Mouse (Mus musculus) embryonic facial prominence, embryonic 13.5 days (tissue): ENCODE data around the gene Glp2r. TPM values are rescaled to one million over a fixed set of nuclear protein-coding genes. Genes with fewer than 3 reads are reported as not detected.

Source experiments
- ATAC-seq: fragments of 200-750 bp; cut with Nextera tagmentation; 2 replicates; pipeline ENCODE4 v1.8.0; 2017; ENCODE audit warnings: low read depth; ENCODE audit not compliant: insufficient number of reproducible peaks, insufficient read depth, low FRiP score, low TSS enrichment
- H3K27ac ChIP-seq: fragments of 300-500 bp; sonication (generic); 2 replicates; pipeline ENCODE4 v1.5.1; 2015; ENCODE audit warnings: moderate library complexity, mild to moderate bottlenecking, inconsistent platforms
- H3K27me3 ChIP-seq: fragments of 300-500 bp; sonication (generic); 2 replicates; pipeline ENCODE4 v1.6.1; 2015; ENCODE audit warnings: mild to moderate bottlenecking, inconsistent platforms
- H3K36me3 ChIP-seq: fragments of 300-500 bp; sonication (generic); 2 replicates; pipeline ENCODE4 v1.6.1; 2015; ENCODE audit warnings: mild to moderate bottlenecking, inconsistent platforms
- H3K4me1 ChIP-seq: fragments of 300-500 bp; sonication (generic); 2 replicates; pipeline ENCODE4 v1.6.1; 2015; ENCODE audit warnings: inconsistent platforms
- H3K4me2 ChIP-seq: fragments of 300-500 bp; sonication (generic); 2 replicates; pipeline ENCODE4 v1.6.1; 2015; ENCODE audit warnings: moderate library complexity, mild to moderate bottlenecking, inconsistent platforms
- H3K4me3 ChIP-seq: fragments of 300-500 bp; sonication (generic); 2 replicates; pipeline ENCODE4 v1.5.1; 2015; ENCODE audit warnings: mild to moderate bottlenecking, inconsistent platforms
- H3K9ac ChIP-seq: fragments of 300-500 bp; sonication (generic); 2 replicates; pipeline ENCODE4 v1.6.1; 2015; ENCODE audit warnings: mild to moderate bottlenecking, inconsistent platforms
- H3K9me3 ChIP-seq: fragments of 300-500 bp; sonication (generic); 2 replicates; pipeline ENCODE4 v1.6.1; 2016; ENCODE audit warnings: inconsistent platforms
- WGBS: fragments of 180-500 bp; shearing (Covaris S2); methylation state at CpG from one replicate; pipeline ENCODE4 v1.1.7; 2015; ENCODE audit warnings: mixed read lengths; 5-methylcytosine and 5-hydroxymethylcytosine counted together
- polyA plus RNA-seq: library from polyadenylated mRNA; unstranded; fragments of >200 nt; fragmentation: Nextera tagmentation; extraction: Ambion mirVana; gene quantifications from 2 replicates; pipeline ENCODE4 v1.2.1, GENCODE M21; 2015

Glp2r gene
- polyA plus RNA-seq, 1 experiment from 2014 or later = not detected

GRCm38 (mm10) chr11:67772577-67772976 lies 1.6 kb upstream of the Glp2r start:
- Histone ChIP-seq H3K9me3 (no peaks in the 10 kb centered on the region), H3K4me2 (no peak overlapping the region), H3K9ac (no peak overlapping the region), H3K4me3 (no peak overlapping the region), H3K27ac (no peak overlapping the region), H3K27me3 (no peaks in the 10 kb centered on the region), H3K36me3 (no peaks in the 10 kb centered on the region), H3K4me1 (no peaks in the 10 kb centered on the region)
- 24% methylated on average over 8 of the region's 8 CpGs for WGBS
- no peak for ATAC-seq

GRCm38 (mm10) chr11:67771691-67772090 lies 738 bp upstream of the Glp2r start:
- Histone ChIP-seq H3K4me2 (no peak overlapping the region), H3K4me1 (no peaks in the 10 kb centered on the region), H3K27ac (no peak overlapping the region), H3K4me3 (no peak overlapping the region), H3K9ac (no peak overlapping the region), H3K9me3 (no peaks in the 10 kb centered on the region), H3K27me3 (no peaks in the 10 kb centered on the region), H3K36me3 (no peaks in the 10 kb centered on the region)
- WGBS = 84% methylated on average over 2 of the region's 2 CpGs
- no peak for ATAC-seq

GRCm38 (mm10) chr11:67757373-67758167 lies 13.4 kb downstream of the Glp2r start:
- Histone ChIP-seq H3K4me2 (no peak overlapping the region), H3K4me1 (no peaks in the 10 kb centered on the region), H3K9ac (no peak overlapping the region), H3K27me3 (no peaks in the 10 kb centered on the region), H3K4me3 (no peak overlapping the region), H3K36me3 (no peaks in the 10 kb centered on the region), H3K27ac (no peak overlapping the region), H3K9me3 (no peaks in the 10 kb centered on the region)
- WGBS = 68% methylated on average over 15 of the region's 15 CpGs
- no peak for ATAC-seq

GRCm38 (mm10) chr11:67756287-67756686 lies 14.7 kb downstream of the Glp2r start:
- WGBS = 93% methylated on average over 1 of the region's 1 CpGs
- H3K4me3 ChIP-seq = no peak overlapping the region
- no peak overlapping the region for H3K9ac ChIP-seq
- H3K36me3 ChIP-seq = no peaks in the 10 kb centered on the region
- H3K4me2 ChIP-seq = no peak overlapping the region
- ATAC-seq = no peak
- H3K9me3 ChIP-seq = no peaks in the 10 kb centered on the region
- no peaks in the 10 kb centered on the region for H3K4me1 ChIP-seq
- H3K27ac ChIP-seq = no peak overlapping the region
- no peaks in the 10 kb centered on the region for H3K27me3 ChIP-seq

- Histone ChIP-seq H3K9me3 (no peaks in the 10 kb centered on the region), H3K36me3 (no peaks in the 10 kb centered on the region), H3K27ac (no peak overlapping the region), H3K4me2 (no peak overlapping the region), H3K27me3 (no peaks in the 10 kb centered on the region), H3K4me1 (no peaks in the 10 kb centered on the region), H3K9ac (no peak overlapping the region), H3K4me3 (no peak overlapping the region)
- no peak for ATAC-seq
Observed at GRCm38 (mm10) chr11:67741569-67741968, 29.4 kb downstream of the Glp2r start.

- Histone ChIP-seq H3K27me3 (no peaks in the 10 kb centered on the region), H3K36me3 (no peaks in the 10 kb centered on the region), H3K9me3 (no peaks in the 10 kb centered on the region), H3K4me2 (no peak overlapping the region), H3K27ac (no peak overlapping the region), H3K9ac (no peak overlapping the region), H3K4me1 (no peaks in the 10 kb centered on the region), H3K4me3 (no peak overlapping the region)
- ATAC-seq = no peak
- 91% methylated on average over 5 of the region's 5 CpGs for WGBS
Observed at GRCm38 (mm10) chr11:67738846-67739490, 32.0 kb downstream of the Glp2r start.

- Histone ChIP-seq H3K27me3 (no peaks in the 10 kb centered on the region), H3K4me2 (no peak overlapping the region), H3K4me1 (no peaks in the 10 kb centered on the region), H3K4me3 (no peak overlapping the region), H3K27ac (no peak overlapping the region), H3K9ac (no peak overlapping the region), H3K36me3 (no peaks in the 10 kb centered on the region), H3K9me3 (no peaks in the 10 kb centered on the region)
- ATAC-seq = no peak
- 84% methylated on average over 6 of the region's 6 CpGs for WGBS
Observed at GRCm38 (mm10) chr11:67738345-67738744, 32.6 kb downstream of the Glp2r start.

GRCm38 (mm10) chr11:67734597-67734996 lies 36.4 kb downstream of the Glp2r start:
- Histone ChIP-seq H3K27ac (no peak overlapping the region), H3K4me1 (no peaks in the 10 kb centered on the region), H3K27me3 (no peaks in the 10 kb centered on the region), H3K9me3 (no peaks in the 10 kb centered on the region), H3K4me3 (no peak overlapping the region), H3K36me3 (no peaks in the 10 kb centered on the region), H3K9ac (no peak overlapping the region), H3K4me2 (no peak overlapping the region)
- 65% methylated on average over 3 of the region's 3 CpGs for WGBS
- ATAC-seq = no peak

GRCm38 (mm10) chr11:67733726-67734125 lies 37.2 kb downstream of the Glp2r start:
- no peak overlapping the region for H3K4me3 ChIP-seq
- no peaks in the 10 kb centered on the region for H3K27me3 ChIP-seq
- H3K9ac ChIP-seq = no peak overlapping the region
- no peaks in the 10 kb centered on the region for H3K36me3 ChIP-seq
- H3K4me2 ChIP-seq = no peak overlapping the region
- no peak for ATAC-seq
- H3K9me3 ChIP-seq = no peaks in the 10 kb centered on the region
- WGBS = 44% methylated on average over 1 of the region's 1 CpGs
- no peaks in the 10 kb centered on the region for H3K4me1 ChIP-seq
- H3K27ac ChIP-seq = no peak overlapping the region

- H3K4me3 ChIP-seq = no peak overlapping the region
- no peak overlapping the region for H3K4me2 ChIP-seq
- H3K27me3 ChIP-seq = no peaks in the 10 kb centered on the region
- no peaks in the 10 kb centered on the region for H3K9me3 ChIP-seq
- peaks cover 6% of the 10 kb centered on the region; the same call in 1 of the 2 replicates for H3K4me1 ChIP-seq
- no peaks in the 10 kb centered on the region for H3K36me3 ChIP-seq
- whole genome bisulfite sequencing = 94% methylated on average over 2 of the region's 2 CpGs
- ATAC-seq = no peak
- no peak overlapping the region for H3K27ac ChIP-seq
- H3K9ac ChIP-seq = no peak overlapping the region
Observed at GRCm38 (mm10) chr11:67731056-67731455, 39.9 kb downstream of the Glp2r start.

- Histone ChIP-seq H3K27ac (no peak overlapping the region), H3K4me1 (peaks cover 6% of the 10 kb centered on the region; the same call in 1 of the 2 replicates), H3K4me3 (no peak overlapping the region), H3K4me2 (no peak overlapping the region), H3K27me3 (no peaks in the 10 kb centered on the region), H3K36me3 (no peaks in the 10 kb centered on the region), H3K9ac (no peak overlapping the region), H3K9me3 (no peaks in the 10 kb centered on the region)
- no peak for ATAC-seq
Observed at GRCm38 (mm10) chr11:67728726-67729125, 42.2 kb downstream of the Glp2r start.

GRCm38 (mm10) chr11:67727095-67727494 lies 43.9 kb downstream of the Glp2r start:
- no peak for ATAC-seq
- Histone ChIP-seq H3K27ac (no peak overlapping the region), H3K36me3 (no peaks in the 10 kb centered on the region), H3K9me3 (no peaks in the 10 kb centered on the region), H3K4me2 (no peak overlapping the region), H3K4me3 (no peak overlapping the region), H3K4me1 (peaks cover 6% of the 10 kb centered on the region; the same call in 1 of the 2 replicates), H3K9ac (no peak overlapping the region), H3K27me3 (no peaks in the 10 kb centered on the region)
- 60% methylated on average over 6 of the region's 6 CpGs for WGBS
